Mouse (Mus musculus): ENCODE measurements around the gene Scnn1b. TPM values are rescaled to one million over a fixed set of nuclear protein-coding genes. Genes with fewer than 3 reads are reported as not detected.

Gene Scnn1b
- polyA plus RNA-seq, 1 experiment = not detected

DNA sequence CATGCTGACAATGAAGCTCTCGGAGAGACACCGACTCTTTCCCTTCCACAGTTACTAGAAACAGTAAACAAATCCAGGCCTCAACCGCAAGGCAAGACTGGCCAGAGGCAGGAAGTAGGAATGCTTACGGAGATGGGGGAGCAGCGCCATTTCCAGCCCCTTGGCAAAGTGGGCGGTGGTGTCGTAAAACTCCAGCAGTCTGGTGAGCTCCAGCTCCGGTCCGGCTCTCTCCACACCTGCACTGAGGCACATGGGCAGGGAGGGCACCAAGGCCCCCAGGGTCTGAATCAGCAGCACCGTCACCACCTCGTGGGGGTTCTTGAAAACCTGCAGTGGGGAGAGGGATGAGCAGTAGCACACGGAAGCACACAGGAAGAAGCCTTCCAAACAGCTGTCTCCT, 91.0 kb downstream of the Scnn1b start:
- H3K79me3 ChIP-seq (ENCODE audit: low read depth) = no peaks in the 10 kb centered on the region
- TF ChIP-seq USF1 (IDR thresholded peaks at IDR 0.05; ENCODE audit: low read depth) (no peak), CTCF (IDR thresholded peaks at IDR 0.05; ENCODE audit: control insufficient read depth, insufficient read depth, insufficient read length) (no peak), CEBPB (IDR thresholded peaks at IDR 0.05; ENCODE audit: low read depth) (no peak), MYOG (IDR thresholded peaks at IDR 0.05; ENCODE audit: control insufficient read depth, extremely low read depth, insufficient read length) (no peak), FOSL1 (IDR thresholded peaks at IDR 0.05; ENCODE audit: insufficient read depth, low read length, poor library complexity, severe bottlenecking) (no peak), MAX (IDR thresholded peaks at IDR 0.05) (no peak), MYOD1 (IDR thresholded peaks at IDR 0.05; ENCODE audit: control insufficient read depth, insufficient read length, low read depth) (no peak)
- no peak overlapping the region for H3K4me3 ChIP-seq (ENCODE audit: insufficient read depth, poor library complexity, severe bottlenecking)
- no peaks in the 10 kb centered on the region for H3K36me3 ChIP-seq (ENCODE audit: control insufficient read depth, insufficient read depth)
- no peaks in the 10 kb centered on the region for H3K79me2 ChIP-seq (ENCODE audit: control insufficient read depth, insufficient read depth)
- H3ac ChIP-seq (ENCODE audit: control insufficient read depth, insufficient read length, low read depth) = no peak overlapping the region
- H3K27me3 ChIP-seq (ENCODE audit: control insufficient read depth, insufficient read depth, insufficient read length) = no peaks in the 10 kb centered on the region

DNA sequence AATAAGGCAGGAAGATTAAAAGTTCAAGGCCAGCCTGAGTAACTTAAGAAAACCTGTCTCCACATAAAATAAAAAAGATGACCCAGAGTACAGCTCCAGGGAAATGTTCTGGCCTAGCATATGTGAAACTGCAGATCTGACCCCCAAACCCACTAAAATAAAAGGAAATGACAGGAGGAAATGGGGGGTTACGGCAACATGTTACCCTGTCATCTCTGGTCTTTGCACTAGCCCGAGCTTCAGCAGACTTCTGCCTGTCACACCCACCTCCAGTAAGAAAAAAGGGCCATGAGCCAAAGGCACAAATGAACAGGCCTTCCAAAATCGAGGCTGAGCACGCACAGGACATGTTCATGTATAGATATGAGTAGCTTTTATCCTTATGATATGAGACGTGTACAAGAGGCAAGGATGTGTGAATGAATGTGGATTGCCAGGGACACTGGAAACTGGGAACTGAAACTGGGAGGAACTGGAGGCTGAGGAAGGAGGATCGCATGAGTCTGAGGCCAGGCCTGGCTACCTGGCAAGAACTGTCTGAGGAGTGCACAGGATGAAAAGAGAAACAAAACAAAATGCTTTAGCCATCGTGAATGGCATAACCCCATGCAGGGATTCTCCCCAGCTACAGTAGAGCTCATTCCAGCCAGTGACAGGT, 97.2 kb downstream of the Scnn1b start:
- Histone ChIP-seq H3K27me3 (ENCODE audit: control insufficient read depth, insufficient read depth, insufficient read length) (no peaks in the 10 kb centered on the region), H3K79me2 (ENCODE audit: control insufficient read depth, insufficient read depth) (no peaks in the 10 kb centered on the region), H3K36me3 (ENCODE audit: control insufficient read depth, insufficient read depth) (no peaks in the 10 kb centered on the region), H3K4me3 (ENCODE audit: insufficient read depth, poor library complexity, severe bottlenecking) (no peak overlapping the region), H3K79me3 (ENCODE audit: low read depth) (no peaks in the 10 kb centered on the region), H3ac (ENCODE audit: control insufficient read depth, insufficient read length, low read depth) (no peak overlapping the region)
- TF ChIP-seq CTCF (IDR thresholded peaks at IDR 0.05; ENCODE audit: control insufficient read depth, insufficient read depth, insufficient read length) (no peak), MYOD1 (IDR thresholded peaks at IDR 0.05; ENCODE audit: control insufficient read depth, insufficient read length, low read depth) (no peak), FOSL1 (IDR thresholded peaks at IDR 0.05; ENCODE audit: insufficient read depth, low read length, poor library complexity, severe bottlenecking) (no peak), USF1 (IDR thresholded peaks at IDR 0.05; ENCODE audit: low read depth) (no peak), MAX (IDR thresholded peaks at IDR 0.05) (no peak), MYOG (IDR thresholded peaks at IDR 0.05; ENCODE audit: control insufficient read depth, extremely low read depth, insufficient read length) (no peak), CEBPB (IDR thresholded peaks at IDR 0.05; ENCODE audit: low read depth) (no peak)

DNA sequence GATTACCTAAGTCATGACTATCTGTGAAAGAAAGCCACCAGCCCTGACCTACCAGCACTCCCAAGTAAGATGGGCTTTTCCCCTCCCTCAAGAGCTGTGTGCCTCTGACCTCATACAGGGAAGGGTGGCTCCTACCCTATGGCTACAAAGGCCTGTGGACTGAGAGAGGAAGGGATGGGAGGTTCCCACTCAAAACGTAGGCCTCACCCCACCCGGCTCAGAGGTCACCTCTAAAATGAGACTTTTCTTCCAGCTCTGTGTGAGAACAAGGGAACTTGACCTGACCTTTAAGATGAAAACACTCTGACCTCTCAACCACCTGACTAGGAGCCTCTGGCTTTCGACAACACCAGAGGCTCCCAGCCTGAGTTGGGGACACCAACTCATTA, 97.7 kb downstream of the Scnn1b start:
- Histone ChIP-seq H3K79me3 (ENCODE audit: low read depth) (no peaks in the 10 kb centered on the region), H3K4me3 (ENCODE audit: insufficient read depth, poor library complexity, severe bottlenecking) (no peak overlapping the region), H3ac (ENCODE audit: control insufficient read depth, insufficient read length, low read depth) (no peak overlapping the region), H3K27me3 (ENCODE audit: control insufficient read depth, insufficient read depth, insufficient read length) (no peaks in the 10 kb centered on the region), H3K36me3 (ENCODE audit: control insufficient read depth, insufficient read depth) (no peaks in the 10 kb centered on the region), H3K79me2 (ENCODE audit: control insufficient read depth, insufficient read depth) (no peaks in the 10 kb centered on the region)
- TF ChIP-seq MAX (IDR thresholded peaks at IDR 0.05) (no peak), USF1 (IDR thresholded peaks at IDR 0.05; ENCODE audit: low read depth) (no peak), MYOD1 (IDR thresholded peaks at IDR 0.05; ENCODE audit: control insufficient read depth, insufficient read length, low read depth) (no peak), FOSL1 (IDR thresholded peaks at IDR 0.05; ENCODE audit: insufficient read depth, low read length, poor library complexity, severe bottlenecking) (no peak), CTCF (IDR thresholded peaks at IDR 0.05; ENCODE audit: control insufficient read depth, insufficient read depth, insufficient read length) (no peak), MYOG (IDR thresholded peaks at IDR 0.05; ENCODE audit: control insufficient read depth, extremely low read depth, insufficient read length) (no peak), CEBPB (IDR thresholded peaks at IDR 0.05; ENCODE audit: low read depth) (no peak)

DNA sequence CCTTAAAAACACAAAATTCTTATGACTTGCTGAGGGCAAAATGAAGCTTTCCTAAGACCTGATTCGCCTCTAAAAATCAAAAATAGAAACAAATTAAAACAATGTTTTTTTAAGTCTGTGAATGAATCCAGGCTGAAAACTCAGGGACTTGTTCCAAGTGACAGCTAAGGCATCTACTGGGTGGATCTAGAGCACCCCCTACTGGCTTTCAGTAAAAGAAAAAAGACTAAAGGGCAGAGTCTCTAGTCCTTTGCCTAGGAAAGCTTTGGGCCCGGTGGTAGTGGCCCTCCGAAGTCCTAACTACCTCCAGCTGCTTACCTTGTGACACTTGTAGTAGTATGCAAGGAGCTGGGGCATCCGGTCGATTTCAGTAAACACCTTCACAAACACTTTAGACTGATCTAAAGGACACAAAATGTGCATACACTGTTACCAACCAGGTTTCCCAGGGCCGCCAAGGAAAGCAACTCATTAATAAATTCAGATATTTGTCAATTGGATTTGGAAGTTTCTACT, 99.1 kb downstream of the Scnn1b start:
- no peaks in the 10 kb centered on the region for H3K79me3 ChIP-seq (ENCODE audit: low read depth)
- H3K27me3 ChIP-seq (ENCODE audit: control insufficient read depth, insufficient read depth, insufficient read length) = no peaks in the 10 kb centered on the region
- peaks cover 6% of the 10 kb centered on the region for H3K36me3 ChIP-seq (ENCODE audit: control insufficient read depth, insufficient read depth)
- H3K79me2 ChIP-seq (ENCODE audit: control insufficient read depth, insufficient read depth) = no peaks in the 10 kb centered on the region
- no peak overlapping the region for H3K4me3 ChIP-seq (ENCODE audit: insufficient read depth, poor library complexity, severe bottlenecking)
- TF ChIP-seq CTCF (IDR thresholded peaks at IDR 0.05; ENCODE audit: control insufficient read depth, insufficient read depth, insufficient read length) (no peak), MAX (IDR thresholded peaks at IDR 0.05) (no peak), CEBPB (IDR thresholded peaks at IDR 0.05; ENCODE audit: low read depth) (no peak), MYOD1 (IDR thresholded peaks at IDR 0.05; ENCODE audit: control insufficient read depth, insufficient read length, low read depth) (no peak), MYOG (IDR thresholded peaks at IDR 0.05; ENCODE audit: control insufficient read depth, extremely low read depth, insufficient read length) (no peak)
- no peak overlapping the region for H3ac ChIP-seq (ENCODE audit: control insufficient read depth, insufficient read length, low read depth)

- Histone ChIP-seq H3K79me3 (ENCODE audit: low read depth) (no peaks in the 10 kb centered on the region), H3K4me3 (ENCODE audit: insufficient read depth, poor library complexity, severe bottlenecking) (no peak overlapping the region), H3K36me3 (ENCODE audit: control insufficient read depth, insufficient read depth) (peaks cover 18% of the 10 kb centered on the region), H3K27me3 (ENCODE audit: control insufficient read depth, insufficient read depth, insufficient read length) (no peaks in the 10 kb centered on the region), H3ac (ENCODE audit: control insufficient read depth, insufficient read length, low read depth) (no peak overlapping the region), H3K79me2 (ENCODE audit: control insufficient read depth, insufficient read depth) (no peaks in the 10 kb centered on the region)
- TF ChIP-seq MYOD1 (IDR thresholded peaks at IDR 0.05; ENCODE audit: control insufficient read depth, insufficient read length, low read depth) (no peak), CEBPB (IDR thresholded peaks at IDR 0.05; ENCODE audit: low read depth) (no peak), FOSL1 (IDR thresholded peaks at IDR 0.05; ENCODE audit: insufficient read depth, low read length, poor library complexity, severe bottlenecking) (no peak), MYOG (IDR thresholded peaks at IDR 0.05; ENCODE audit: control insufficient read depth, extremely low read depth, insufficient read length) (no peak), MAX (IDR thresholded peaks at IDR 0.05) (no peak)
Measured at GRCm38 (mm10) chr7:121966169-121966568, 101.3 kb downstream of the Scnn1b start.

Other genes with a start within 250 kb of the Scnn1b start
- gene Usp31, start 157.8 kb upstream of the Scnn1b start, polyA plus RNA-seq (2012; fragmentation: generic; extraction: Trizol) = 4.8 TPM
- not detected for gene Scnn1g, start 130.6 kb upstream of the Scnn1b start, polyA plus RNA-seq (2012; fragmentation: generic; extraction: Trizol)
- 14.0 TPM for gene Cog7, start 116.7 kb downstream of the Scnn1b start, polyA plus RNA-seq (2012; fragmentation: generic; extraction: Trizol)
- 86.2 TPM for gene Gga2, start 156.2 kb downstream of the Scnn1b start, polyA plus RNA-seq (2012; fragmentation: generic; extraction: Trizol)
- gene Ubfd1, start 202.1 kb downstream of the Scnn1b start, polyA plus RNA-seq (2012; fragmentation: generic; extraction: Trizol) = 28.4 TPM
- gene Ears2, start 202.2 kb downstream of the Scnn1b start, polyA plus RNA-seq (2012; fragmentation: generic; extraction: Trizol) = 11.0 TPM
- 813 TPM for gene Ndufab1, start 236.8 kb downstream of the Scnn1b start, polyA plus RNA-seq (2012; fragmentation: generic; extraction: Trizol)

Measured in C2C12 (cell line).